Mouse (Mus musculus): Measurements from ENCODE around the gene Rnf216. TPM values are rescaled to one million over a fixed set of nuclear protein-coding genes. Genes with fewer than 3 reads are reported as not detected.

The Rnf216 gene
- polyA plus RNA-seq, 1 experiment = 28.5 TPM

DNA sequence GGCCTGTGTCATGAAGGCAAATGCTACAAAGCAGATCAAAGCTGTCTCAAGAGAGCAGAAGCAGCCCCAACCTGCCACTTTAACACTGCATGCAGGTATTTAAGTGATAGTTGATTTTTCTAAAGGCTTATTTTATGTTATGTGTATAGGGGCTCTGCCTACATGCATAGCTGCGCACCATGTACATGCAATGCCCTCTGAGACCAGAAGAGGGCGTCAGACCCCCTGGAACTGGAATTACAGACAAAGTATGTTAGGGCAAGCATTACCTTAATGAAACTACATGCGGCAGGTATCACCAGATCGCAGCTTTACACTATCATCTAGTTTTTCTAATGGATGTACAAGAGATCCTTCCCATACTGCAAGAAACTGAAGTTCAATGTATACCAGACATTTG, 27.9 kb downstream of the Rnf216 start:
- H3K27ac ChIP-seq (ENCODE audit: control insufficient read depth, insufficient read depth, low read depth, low read length, poor library complexity) = no peak overlapping the region
- H3K4me1 ChIP-seq (ENCODE audit: control insufficient read depth, insufficient read depth, low read length) = no peaks in the 10 kb centered on the region
- no peak overlapping the region for H3K4me3 ChIP-seq (replicated peaks; ENCODE audit: control insufficient read depth, low read depth, low read length)
- 65% methylated on average over 4 of the region's 4 CpGs for WGBS
- no peak for TF ChIP-seq POLR2A (IDR thresholded peaks at IDR 0.05; ENCODE audit: borderline replicate concordance, control insufficient read depth, low read depth, low read length)
- peak; percentile 52 for TF ChIP-seq CTCF (IDR thresholded peaks at IDR 0.05; ENCODE audit: control insufficient read depth, insufficient read depth, low read length)

DNA sequence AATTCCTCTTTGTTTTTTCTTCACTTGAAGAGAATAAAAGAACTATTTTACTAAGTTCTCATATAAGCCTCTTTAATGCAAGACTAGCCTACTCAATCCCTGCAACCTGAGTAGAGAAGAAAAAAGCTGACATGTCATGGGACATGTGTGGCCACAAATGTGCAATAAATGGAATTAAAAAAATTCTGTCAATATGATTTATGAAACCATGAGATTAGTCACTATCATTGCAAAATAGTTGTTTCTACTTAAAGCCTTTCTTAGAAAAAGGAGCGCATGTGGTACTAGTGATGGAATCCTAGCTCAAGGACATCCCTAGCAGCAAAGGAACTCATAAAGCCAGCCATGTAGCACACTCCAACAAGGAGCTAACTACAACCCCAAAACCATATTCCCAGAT, 33.0 kb downstream of the Rnf216 start:
- WGBS = 95% methylated on average over 1 of the region's 1 CpGs
- no peak for TF ChIP-seq CTCF (IDR thresholded peaks at IDR 0.05; ENCODE audit: control insufficient read depth, insufficient read depth, low read length)
- no peak for TF ChIP-seq POLR2A (IDR thresholded peaks at IDR 0.05; ENCODE audit: borderline replicate concordance, control insufficient read depth, low read depth, low read length)
- Histone ChIP-seq H3K4me1 (ENCODE audit: control insufficient read depth, insufficient read depth, low read length) (no peaks in the 10 kb centered on the region; the same call in 1 of the 2 replicates), H3K27ac (ENCODE audit: control insufficient read depth, insufficient read depth, low read depth, low read length, poor library complexity) (no peak overlapping the region), H3K4me3 (replicated peaks; ENCODE audit: control insufficient read depth, low read depth, low read length) (no peak overlapping the region)

DNA sequence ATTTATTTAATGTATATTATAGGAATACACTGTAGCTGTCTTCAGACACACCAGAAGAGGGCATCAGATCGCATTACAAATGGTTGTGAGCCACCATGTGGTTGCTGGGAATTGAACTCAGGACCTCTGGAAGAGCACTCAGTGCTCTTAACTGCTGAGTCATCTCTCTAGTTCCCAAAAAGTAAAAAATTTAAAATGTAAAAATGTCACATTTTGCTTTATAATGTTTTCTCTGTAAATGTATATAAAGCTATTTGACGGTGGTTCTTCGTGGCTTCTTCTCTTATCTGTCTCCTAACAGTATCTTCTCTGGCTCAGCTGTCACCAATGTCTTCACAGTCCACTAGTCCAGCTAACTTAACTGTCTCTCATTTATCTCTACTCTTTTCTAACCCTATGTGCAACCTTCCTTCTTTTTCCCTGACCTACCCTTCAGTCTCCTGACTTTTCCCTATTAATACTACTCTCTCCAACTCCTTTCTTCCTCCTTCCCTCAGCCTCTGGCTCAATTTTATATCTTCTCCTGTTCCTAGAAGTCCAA, 36.1 kb downstream of the Rnf216 start:
- no peaks in the 10 kb centered on the region; the same call in 1 of the 2 replicates for H3K4me1 ChIP-seq (ENCODE audit: control insufficient read depth, insufficient read depth, low read length)
- H3K27ac ChIP-seq (ENCODE audit: control insufficient read depth, insufficient read depth, low read depth, low read length, poor library complexity) = no peak overlapping the region
- WGBS = 71% methylated on average over 3 of the region's 3 CpGs
- no peak for TF ChIP-seq POLR2A (IDR thresholded peaks at IDR 0.05; ENCODE audit: borderline replicate concordance, control insufficient read depth, low read depth, low read length)
- TF ChIP-seq CTCF (IDR thresholded peaks at IDR 0.05; ENCODE audit: control insufficient read depth, insufficient read depth, low read length) = no peak
- H3K4me3 ChIP-seq (replicated peaks; ENCODE audit: control insufficient read depth, low read depth, low read length) = no peak overlapping the region

DNA sequence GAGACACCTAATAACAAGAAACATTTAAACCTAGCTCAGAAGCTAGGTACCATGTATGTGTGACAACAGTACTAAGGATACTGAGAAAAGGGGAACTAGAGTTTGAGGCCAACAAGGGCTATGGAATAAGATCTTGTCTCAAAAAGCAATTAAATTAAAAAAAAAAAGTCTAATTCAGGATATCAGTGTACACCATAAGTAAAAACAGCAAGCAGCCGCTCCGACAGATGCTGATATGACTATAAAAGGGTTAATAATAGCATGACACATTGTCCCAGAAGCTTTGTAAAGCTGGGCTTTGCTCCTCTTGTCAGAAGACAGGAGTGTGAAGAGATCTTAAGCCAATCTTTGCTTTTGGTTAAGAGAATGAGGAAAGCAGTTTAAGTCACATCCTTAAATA, 36.8 kb downstream of the Rnf216 start:
- H3K4me1 ChIP-seq (ENCODE audit: control insufficient read depth, insufficient read depth, low read length) = no peaks in the 10 kb centered on the region; the same call in 1 of the 2 replicates
- H3K4me3 ChIP-seq (replicated peaks; ENCODE audit: control insufficient read depth, low read depth, low read length) = no peak overlapping the region
- whole genome bisulfite sequencing = 76% methylated on average over 2 of the region's 2 CpGs
- TF ChIP-seq POLR2A (IDR thresholded peaks at IDR 0.05; ENCODE audit: borderline replicate concordance, control insufficient read depth, low read depth, low read length) (no peak), CTCF (IDR thresholded peaks at IDR 0.05; ENCODE audit: control insufficient read depth, insufficient read depth, low read length) (no peak)
- no peak overlapping the region for H3K27ac ChIP-seq (ENCODE audit: control insufficient read depth, insufficient read depth, low read depth, low read length, poor library complexity)

DNA sequence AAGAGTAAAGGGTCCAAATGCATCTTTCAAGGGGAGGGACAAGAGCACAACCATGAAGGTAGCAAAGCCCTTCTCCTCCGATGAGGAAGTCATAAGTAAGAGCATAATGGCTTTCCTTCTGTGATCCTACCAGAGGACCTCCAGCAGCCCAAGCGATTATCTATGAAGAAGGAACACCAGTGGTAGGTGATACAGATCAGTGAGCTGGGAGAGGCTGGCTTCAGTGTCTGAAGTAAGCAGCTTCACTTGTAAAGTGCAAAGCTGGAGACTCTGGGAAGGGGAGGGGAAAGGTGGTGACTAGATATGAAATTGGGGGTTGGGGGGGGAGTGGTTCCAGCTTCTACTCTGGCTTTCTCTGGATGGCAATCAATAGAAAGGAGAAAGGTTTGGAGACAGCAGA, 43.7 kb downstream of the Rnf216 start:
- WGBS = 82% methylated on average over 2 of the region's 2 CpGs
- Histone ChIP-seq H3K27ac (ENCODE audit: control insufficient read depth, insufficient read depth, low read depth, low read length, poor library complexity) (no peak overlapping the region), H3K4me3 (replicated peaks; ENCODE audit: control insufficient read depth, low read depth, low read length) (no peak overlapping the region), H3K4me1 (ENCODE audit: control insufficient read depth, insufficient read depth, low read length) (no peaks in the 10 kb centered on the region; the same call in 1 of the 2 replicates)
- TF ChIP-seq POLR2A (IDR thresholded peaks at IDR 0.05; ENCODE audit: borderline replicate concordance, control insufficient read depth, low read depth, low read length) (no peak), CTCF (IDR thresholded peaks at IDR 0.05; ENCODE audit: control insufficient read depth, insufficient read depth, low read length) (no peak)

DNA sequence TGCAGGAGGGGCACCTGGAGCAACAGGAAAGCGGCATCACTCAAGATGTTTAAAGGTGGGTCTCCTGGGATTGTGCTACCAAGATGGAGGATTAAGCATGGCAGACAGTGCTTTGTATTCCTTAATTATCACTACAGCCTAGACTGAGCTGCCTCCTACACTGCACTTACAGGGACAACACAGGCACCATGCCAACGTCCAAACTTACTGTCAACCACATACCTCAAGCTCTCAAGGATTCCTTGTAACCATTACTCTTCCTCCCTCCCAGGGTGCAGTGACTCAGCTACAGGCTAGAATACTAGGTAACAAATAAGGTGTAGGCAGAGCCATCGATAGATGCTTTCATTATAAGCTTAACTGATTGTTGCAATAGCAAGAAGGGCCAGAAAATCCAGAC, 44.4 kb downstream of the Rnf216 start:
- no peak overlapping the region for H3K4me3 ChIP-seq (replicated peaks; ENCODE audit: control insufficient read depth, low read depth, low read length)
- no peaks in the 10 kb centered on the region; the same call in 1 of the 2 replicates for H3K4me1 ChIP-seq (ENCODE audit: control insufficient read depth, insufficient read depth, low read length)
- 87% methylated on average over 3 of the region's 3 CpGs for WGBS
- H3K27ac ChIP-seq (ENCODE audit: control insufficient read depth, insufficient read depth, low read depth, low read length, poor library complexity) = no peak overlapping the region
- TF ChIP-seq POLR2A (IDR thresholded peaks at IDR 0.05; ENCODE audit: borderline replicate concordance, control insufficient read depth, low read depth, low read length) (no peak), CTCF (IDR thresholded peaks at IDR 0.05; ENCODE audit: control insufficient read depth, insufficient read depth, low read length) (no peak)

DNA sequence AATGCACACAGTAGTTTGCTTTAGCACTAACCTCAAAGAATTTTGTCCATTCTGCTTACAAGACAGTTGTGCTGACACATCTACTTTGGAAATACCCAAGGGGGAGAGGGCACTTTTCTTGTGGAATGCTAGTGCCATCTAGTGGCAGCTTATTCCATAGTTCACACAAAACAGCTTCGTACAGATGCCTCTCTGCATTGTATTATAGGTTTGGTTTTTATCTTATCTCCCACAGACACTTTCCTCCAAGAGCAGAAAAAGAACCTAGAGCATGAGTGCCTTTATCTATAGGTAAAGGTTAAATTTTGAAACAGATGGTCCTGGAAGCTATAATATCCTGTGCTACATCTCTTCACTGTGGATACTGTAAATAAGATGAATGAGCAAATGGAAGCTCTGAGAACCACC, 46.2 kb downstream of the Rnf216 start:
- Histone ChIP-seq H3K4me3 (replicated peaks; ENCODE audit: control insufficient read depth, low read depth, low read length) (no peak overlapping the region), H3K4me1 (ENCODE audit: control insufficient read depth, insufficient read depth, low read length) (no peaks in the 10 kb centered on the region; the same call in 1 of the 2 replicates), H3K27ac (ENCODE audit: control insufficient read depth, insufficient read depth, low read depth, low read length, poor library complexity) (no peak overlapping the region)
- WGBS = 13% methylated on average over 1 of the region's 1 CpGs
- TF ChIP-seq POLR2A (IDR thresholded peaks at IDR 0.05; ENCODE audit: borderline replicate concordance, control insufficient read depth, low read depth, low read length) (no peak), CTCF (IDR thresholded peaks at IDR 0.05; ENCODE audit: control insufficient read depth, insufficient read depth, low read length) (peak; percentile 64)

DNA sequence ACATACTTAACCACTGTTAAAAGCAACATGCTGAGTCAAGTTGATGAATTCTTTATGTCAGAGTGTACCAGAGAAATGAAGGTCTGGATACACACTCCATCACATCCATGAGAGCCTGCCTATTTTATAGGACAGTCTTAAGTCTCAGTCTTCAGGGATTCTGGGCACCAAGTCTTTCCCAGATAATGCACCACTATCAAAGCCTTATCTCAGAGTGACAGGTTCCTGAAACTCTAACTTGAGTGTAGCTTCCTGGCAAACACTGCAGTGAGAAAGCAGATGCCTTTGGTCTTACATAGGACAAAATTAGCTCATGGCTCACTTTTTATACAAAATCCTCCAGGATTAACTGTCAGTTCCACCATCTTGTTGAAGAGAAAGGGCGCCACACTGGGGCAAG, 46.7 kb downstream of the Rnf216 start:
- no peaks in the 10 kb centered on the region; the same call in 1 of the 2 replicates for H3K4me1 ChIP-seq (ENCODE audit: control insufficient read depth, insufficient read depth, low read length)
- TF ChIP-seq POLR2A (IDR thresholded peaks at IDR 0.05; ENCODE audit: borderline replicate concordance, control insufficient read depth, low read depth, low read length) (no peak), CTCF (IDR thresholded peaks at IDR 0.05; ENCODE audit: control insufficient read depth, insufficient read depth, low read length) (no peak)
- H3K4me3 ChIP-seq (replicated peaks; ENCODE audit: control insufficient read depth, low read depth, low read length) = no peak overlapping the region
- WGBS = 79% methylated on average over 1 of the region's 1 CpGs
- no peak overlapping the region for H3K27ac ChIP-seq (ENCODE audit: control insufficient read depth, insufficient read depth, low read depth, low read length, poor library complexity)

DNA sequence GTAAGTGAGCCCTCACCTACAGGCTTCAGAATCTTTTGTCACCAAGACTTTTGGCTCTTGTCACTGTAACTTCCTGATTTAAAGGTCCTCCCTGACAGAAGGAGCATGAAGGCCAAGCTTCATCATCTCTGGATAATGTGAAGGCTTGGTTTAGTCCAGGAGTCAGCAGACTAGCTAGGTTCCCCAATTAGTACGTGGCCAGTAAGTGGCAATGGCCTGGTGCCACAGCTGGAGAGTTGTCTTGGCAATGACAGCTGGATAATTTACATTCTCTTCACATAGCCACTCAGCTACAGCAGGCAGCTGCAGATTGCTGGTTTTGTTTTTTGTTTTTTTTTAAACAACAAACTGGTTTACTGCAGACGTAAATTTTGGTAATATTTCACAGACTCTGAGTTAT, 47.6 kb downstream of the Rnf216 start:
- TF ChIP-seq POLR2A (IDR thresholded peaks at IDR 0.05; ENCODE audit: borderline replicate concordance, control insufficient read depth, low read depth, low read length) (no peak), CTCF (IDR thresholded peaks at IDR 0.05; ENCODE audit: control insufficient read depth, insufficient read depth, low read length) (no peak)
- Histone ChIP-seq H3K4me3 (replicated peaks; ENCODE audit: control insufficient read depth, low read depth, low read length) (no peak overlapping the region), H3K4me1 (ENCODE audit: control insufficient read depth, insufficient read depth, low read length) (no peaks in the 10 kb centered on the region; the same call in 1 of the 2 replicates), H3K27ac (ENCODE audit: control insufficient read depth, insufficient read depth, low read depth, low read length, poor library complexity) (no peak overlapping the region)
- 88% methylated on average over 2 of the region's 2 CpGs for WGBS
